Mouse (Mus musculus): Measurements from ENCODE around the gene Gm49396. TPM values are rescaled to one million over a fixed set of nuclear protein-coding genes. Genes with fewer than 3 reads are reported as not detected.

Gm49396 gene
- polyA plus RNA-seq, 1 experiment from 2014 or later = 18.9 TPM

GRCm38 (mm10) chr7:30584339-30584738 lies 21.2 kb downstream of the Gm49396 start:
- Histone ChIP-seq H3K36me3 (ENCODE audit: insufficient read depth, low read length) (peaks cover 69% of the 10 kb centered on the region), H3K27me3 (ENCODE audit: insufficient read depth, low read length) (no peaks in the 10 kb centered on the region), H3K27ac (ENCODE audit: low read length) (no peak overlapping the region), H3K4me3 (ENCODE audit: low read length) (no peak overlapping the region), H3K9me3 (ENCODE audit: low read length) (no peaks in the 10 kb centered on the region), H3K9ac (replicated peaks; ENCODE audit: low read length) (no peak overlapping the region), H3K4me2 (replicated peaks; ENCODE audit: low read depth, low read length) (no peak overlapping the region), H3K4me1 (ENCODE audit: insufficient read depth, low read length) (peaks cover 14% of the 10 kb centered on the region)
- WGBS = 86% methylated on average over 10 of the region's 10 CpGs
- ATAC-seq (ENCODE audit: low FRiP score, low TSS enrichment) = no peak

DNA sequence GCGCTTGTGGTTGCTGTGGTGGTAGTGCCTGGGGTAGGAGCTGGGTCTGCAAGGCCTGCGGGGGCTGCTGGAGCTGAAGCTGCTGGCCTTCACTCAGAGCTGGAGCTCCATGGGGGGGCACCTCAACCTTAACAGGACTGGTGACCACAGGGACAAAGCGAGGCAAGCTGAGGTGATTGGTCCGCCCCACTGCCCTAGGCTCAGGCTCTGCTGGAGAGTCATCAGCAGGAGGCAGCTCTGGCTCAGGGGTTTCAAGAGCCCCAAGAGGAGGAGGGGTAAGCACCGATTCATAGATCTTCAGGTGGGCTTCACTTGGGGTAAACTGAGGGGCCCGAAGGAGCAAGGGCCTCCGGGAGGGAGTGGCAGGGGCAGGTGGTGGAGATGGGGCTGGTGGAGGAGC lies 22.0 kb downstream of the Gm49396 start:
- Histone ChIP-seq H3K9ac (replicated peaks; ENCODE audit: low read length) (no peak overlapping the region), H3K36me3 (ENCODE audit: insufficient read depth, low read length) (peaks cover 61% of the 10 kb centered on the region), H3K27me3 (ENCODE audit: insufficient read depth, low read length) (no peaks in the 10 kb centered on the region), H3K9me3 (ENCODE audit: low read length) (no peaks in the 10 kb centered on the region), H3K4me3 (ENCODE audit: low read length) (no peak overlapping the region), H3K4me2 (replicated peaks; ENCODE audit: low read depth, low read length) (no peak overlapping the region), H3K4me1 (ENCODE audit: insufficient read depth, low read length) (peaks cover 21% of the 10 kb centered on the region), H3K27ac (ENCODE audit: low read length) (no peak overlapping the region)
- no peak for ATAC-seq (ENCODE audit: low FRiP score, low TSS enrichment)
- 96% methylated on average over 7 of the region's 7 CpGs for WGBS

- Histone ChIP-seq H3K4me1 (ENCODE audit: insufficient read depth, low read length) (peaks cover 23% of the 10 kb centered on the region), H3K9ac (replicated peaks; ENCODE audit: low read length) (peak overlapping the region; percentile 99), H3K4me2 (replicated peaks; ENCODE audit: low read depth, low read length) (peak overlapping the region; percentile 90; the same call in 1 of the 2 replicates), H3K36me3 (ENCODE audit: insufficient read depth, low read length) (peaks cover 50% of the 10 kb centered on the region), H3K4me3 (ENCODE audit: low read length) (no peak overlapping the region), H3K27ac (ENCODE audit: low read length) (no peak overlapping the region), H3K27me3 (ENCODE audit: insufficient read depth, low read length) (no peaks in the 10 kb centered on the region), H3K9me3 (ENCODE audit: low read length) (no peaks in the 10 kb centered on the region)
- WGBS = 86% methylated on average over 28 of the region's 28 CpGs
- ATAC-seq (ENCODE audit: low FRiP score, low TSS enrichment) = no peak
Measured at GRCm38 (mm10) chr7:30586455-30587020, 23.4 kb downstream of the Gm49396 start.

GRCm38 (mm10) chr7:30587842-30588667 lies 24.9 kb downstream of the Gm49396 start:
- under 1% methylated on average over 43 of the region's 67 CpGs for WGBS
- Histone ChIP-seq H3K9me3 (ENCODE audit: low read length) (no peaks in the 10 kb centered on the region), H3K4me1 (ENCODE audit: insufficient read depth, low read length) (peaks cover 23% of the 10 kb centered on the region), H3K4me3 (ENCODE audit: low read length) (peak overlapping the region; percentile 99), H3K27ac (ENCODE audit: low read length) (peak overlapping the region; percentile 92), H3K36me3 (ENCODE audit: insufficient read depth, low read length) (peaks cover 34% of the 10 kb centered on the region), H3K27me3 (ENCODE audit: insufficient read depth, low read length) (no peaks in the 10 kb centered on the region), H3K4me2 (replicated peaks; ENCODE audit: low read depth, low read length) (peak overlapping the region; percentile 90), H3K9ac (replicated peaks; ENCODE audit: low read length) (peak overlapping the region; percentile 99)
- ATAC-seq (ENCODE audit: low FRiP score, low TSS enrichment) = peak; percentile 18; the same call in 1 of the 2 replicates

DNA sequence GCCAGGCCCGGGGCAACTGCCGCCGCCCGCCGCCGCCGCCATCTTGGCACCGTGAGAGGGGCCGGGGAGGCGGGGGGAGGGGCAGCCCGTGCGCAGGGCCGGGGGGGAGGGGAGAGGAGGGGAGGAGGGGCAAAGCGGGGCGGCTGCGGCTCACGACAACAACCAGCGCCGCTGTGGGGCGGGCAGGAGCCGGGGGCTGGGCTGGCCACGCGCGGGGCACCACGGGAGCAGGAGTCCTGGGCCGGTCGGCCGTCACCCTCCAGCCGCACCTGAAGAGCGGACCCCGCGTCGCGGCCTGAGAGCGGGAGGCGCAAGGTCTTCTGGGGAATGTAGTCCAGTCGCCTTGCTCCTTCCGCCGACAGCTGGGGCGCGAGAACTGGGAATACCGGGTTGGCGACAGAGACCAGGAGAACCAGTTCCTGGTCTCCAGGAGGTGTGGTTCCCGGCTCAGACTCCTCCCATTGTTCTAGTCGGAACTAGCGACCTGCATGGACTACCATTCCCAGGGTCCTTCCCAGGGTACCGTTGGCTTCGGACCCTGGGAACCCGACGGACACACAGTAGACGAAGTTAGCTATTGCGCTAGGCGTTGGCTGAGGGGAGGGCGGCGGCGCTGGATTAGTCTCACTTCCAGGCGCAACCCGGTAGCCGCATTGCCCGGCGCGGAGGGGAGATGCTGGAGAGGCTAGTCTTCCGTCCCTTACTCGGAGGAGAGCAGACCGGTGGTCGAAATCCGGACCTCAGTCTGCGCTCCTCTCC lies 25.7 kb downstream of the Gm49396 start, which contains the start of gene Kmt2b:
TSS of gene Kmt2b (minus strand) at position 51 of the 759 bp plus-strand sequence.
- 1% methylated on average over 50 of the region's 68 CpGs for WGBS
- no peaks in the 10 kb centered on the region for H3K9me3 ChIP-seq (ENCODE audit: low read length)
- peak within 1 kb of the TSS; percentile 99 for H3K4me3 ChIP-seq (ENCODE audit: low read length)
- peak within 1 kb of the TSS; percentile 90 for H3K4me2 ChIP-seq (replicated peaks; ENCODE audit: low read depth, low read length)
- ATAC-seq (ENCODE audit: low FRiP score, low TSS enrichment) = peak; percentile 96
- peak within 1 kb of the TSS; percentile 99 for H3K9ac ChIP-seq (replicated peaks; ENCODE audit: low read length)
- H3K36me3 ChIP-seq (ENCODE audit: insufficient read depth, low read length) = peaks cover 26% of the 10 kb centered on the region
- H3K27me3 ChIP-seq (ENCODE audit: insufficient read depth, low read length) = no peaks in the 10 kb centered on the region
- peaks cover 23% of the 10 kb centered on the region for H3K4me1 ChIP-seq (ENCODE audit: insufficient read depth, low read length)
- H3K27ac ChIP-seq (ENCODE audit: low read length) = peak within 1 kb of the TSS; percentile 92

- Histone ChIP-seq H3K4me3 (ENCODE audit: low read length) (peak overlapping the region; percentile 99), H3K4me2 (replicated peaks; ENCODE audit: low read depth, low read length) (peak overlapping the region; percentile 90), H3K9ac (replicated peaks; ENCODE audit: low read length) (peak overlapping the region; percentile 99), H3K36me3 (ENCODE audit: insufficient read depth, low read length) (peaks cover 18% of the 10 kb centered on the region), H3K27me3 (ENCODE audit: insufficient read depth, low read length) (no peaks in the 10 kb centered on the region), H3K9me3 (ENCODE audit: low read length) (no peaks in the 10 kb centered on the region), H3K4me1 (ENCODE audit: insufficient read depth, low read length) (peaks cover 23% of the 10 kb centered on the region), H3K27ac (ENCODE audit: low read length) (peak overlapping the region; percentile 92)
- 22% methylated on average over 40 of the region's 40 CpGs for WGBS
- peak; percentile 78 for ATAC-seq (ENCODE audit: low FRiP score, low TSS enrichment)
Measured at GRCm38 (mm10) chr7:30589435-30590301, 26.5 kb downstream of the Gm49396 start.

DNA sequence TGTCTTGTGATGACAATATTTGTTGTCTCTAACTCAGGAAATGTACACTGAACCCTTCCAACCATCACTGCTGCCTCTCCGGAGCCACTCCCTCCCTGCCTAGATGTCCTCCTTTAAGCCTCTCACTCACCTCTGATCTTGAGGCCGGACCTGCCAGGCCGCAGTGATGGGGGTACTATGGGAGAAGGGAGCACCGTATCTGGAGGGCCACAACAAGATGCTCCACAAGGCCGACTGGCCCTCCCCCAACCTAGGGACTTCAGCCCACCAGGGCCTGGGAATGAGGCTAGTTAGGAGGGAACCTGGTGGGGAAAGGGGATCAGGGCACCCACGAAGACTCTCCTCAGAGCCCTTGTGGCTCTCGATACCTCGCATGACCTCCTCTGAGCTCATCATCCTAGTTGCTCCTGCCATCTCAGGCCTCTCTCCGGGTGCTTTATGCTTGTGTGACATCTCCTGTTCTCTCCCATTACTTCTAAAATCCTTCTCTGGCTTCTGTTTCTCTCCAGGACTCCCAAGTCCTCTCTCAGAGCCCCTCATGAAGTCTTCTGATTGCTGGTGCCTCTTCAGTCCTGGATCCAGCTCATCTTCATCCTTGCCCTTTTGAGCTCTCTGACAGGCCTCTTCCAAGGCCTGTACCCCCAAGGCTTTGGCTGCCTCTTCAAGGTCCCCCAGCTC lies 27.9 kb downstream of the Gm49396 start:
- WGBS = 85% methylated on average over 9 of the region's 9 CpGs
- peaks cover 23% of the 10 kb centered on the region for H3K4me1 ChIP-seq (ENCODE audit: insufficient read depth, low read length)

DNA sequence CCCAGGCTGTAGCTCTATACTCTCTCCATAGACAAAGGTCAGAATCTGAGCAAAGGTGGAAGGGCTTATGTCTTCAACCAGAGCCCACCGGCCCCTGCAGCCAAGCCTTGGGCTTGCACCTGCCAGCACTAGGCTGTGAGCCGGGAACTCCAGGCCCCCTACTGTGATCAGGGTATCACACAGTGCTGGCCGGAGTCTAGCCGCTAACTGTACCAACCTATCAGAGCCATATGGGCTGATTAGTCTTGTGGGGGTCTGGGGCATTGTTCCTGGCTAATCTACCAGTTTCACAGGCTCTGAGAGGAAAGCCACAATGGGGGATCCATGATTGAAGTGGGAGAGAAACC lies 28.4 kb downstream of the Gm49396 start:
- Histone ChIP-seq H3K4me3 (ENCODE audit: low read length) (no peak overlapping the region), H3K27ac (ENCODE audit: low read length) (no peak overlapping the region), H3K9me3 (ENCODE audit: low read length) (no peaks in the 10 kb centered on the region), H3K9ac (replicated peaks; ENCODE audit: low read length) (no peak overlapping the region), H3K36me3 (ENCODE audit: insufficient read depth, low read length) (no peaks in the 10 kb centered on the region; the same call in 1 of the 2 replicates), H3K27me3 (ENCODE audit: insufficient read depth, low read length) (no peaks in the 10 kb centered on the region), H3K4me2 (replicated peaks; ENCODE audit: low read depth, low read length) (no peak overlapping the region), H3K4me1 (ENCODE audit: insufficient read depth, low read length) (peaks cover 19% of the 10 kb centered on the region)
- no peak for ATAC-seq (ENCODE audit: low FRiP score, low TSS enrichment)
- 70% methylated on average over 4 of the region's 4 CpGs for WGBS

More for the DNA sequence above, 27.9 kb downstream of the Gm49396 start:
- Histone ChIP-seq H3K9me3 (ENCODE audit: low read length) (no peaks in the 10 kb centered on the region), H3K36me3 (ENCODE audit: insufficient read depth, low read length) (peaks cover 5% of the 10 kb centered on the region; the same call in 1 of the 2 replicates), H3K4me3 (ENCODE audit: low read length) (no peak overlapping the region), H3K9ac (replicated peaks; ENCODE audit: low read length) (no peak overlapping the region), H3K27me3 (ENCODE audit: insufficient read depth, low read length) (no peaks in the 10 kb centered on the region), H3K27ac (ENCODE audit: low read length) (no peak overlapping the region), H3K4me2 (replicated peaks; ENCODE audit: low read depth, low read length) (no peak overlapping the region)
- ATAC-seq (ENCODE audit: low FRiP score, low TSS enrichment) = no peak

Data from kidney, embryonic 16.5 days (tissue).